Comparison of ENCODE assay signal across 7 mouse cellular contexts in genomic region chr3:8244526-8245194, GRCm38 (mm10).
DNase-seq lines count a peak whose midpoint lies in the region; ATAC-seq and TF ChIP-seq lines count a peak whose summit lies in the region.
"Not testable (repeated sequence)": the region's sequence is repeated elsewhere in the genome, so short reads cannot be mapped to it uniquely, and the experiment has no call there.

No protein-coding gene starts in this region.

- WGBS in heart, postnatal 0 days: 85% methylated on average over 4 of the region's 4 CpGs
- 93% methylated on average over 4 of the region's 4 CpGs for WGBS in large intestine, adult 2 months

- not testable (repeated sequence) for H3K4me2 ChIP-seq in heart, postnatal 0 days (ENCODE audit: low read depth, low read length)

- TF ChIP-seq CTCF in heart, postnatal 0 days (IDR thresholded peaks at IDR 0.05; ENCODE audit: low read depth): not testable (repeated sequence)

- H3K27me3 ChIP-seq in heart, postnatal 0 days (ENCODE audit: control insufficient read depth, insufficient read depth, low read length): not testable (repeated sequence)

- not testable (repeated sequence) for H3K4me3 ChIP-seq in heart, postnatal 0 days (ENCODE audit: low read depth, low read length)

- ATAC-seq in heart, postnatal 0 days (ENCODE audit: insufficient read depth, low read depth): not testable (repeated sequence)

- TF ChIP-seq EP300 in heart, postnatal 0 days (IDR thresholded peaks at IDR 0.05; ENCODE audit: low read depth): not testable (repeated sequence)

- H3K36me3 ChIP-seq in heart, postnatal 0 days (replicated peaks; ENCODE audit: control insufficient read depth, insufficient read depth, low read length): not testable (repeated sequence)

- H3K27ac ChIP-seq in heart, postnatal 0 days (ENCODE audit: low read depth): not testable (repeated sequence)

- not testable (repeated sequence) for H3K9ac ChIP-seq in heart, postnatal 0 days (replicated peaks; ENCODE audit: low read depth, low read length)

- peak; percentile 55 for DNase-seq in CD4-positive, CD25-positive, alpha-beta regulatory T cell, adult 2 months (ENCODE audit: low read depth, low spot score)
- peak; percentile 89 for DNase-seq in ZHBTc4 (ENCODE audit: low read depth, low spot score)
- DNase-seq in embryo, embryonic 11 days: peak; percentile 54
- DNase-seq in heart, postnatal 0 days (ENCODE audit: low spot score): peak; percentile 41
- DNase-seq in large intestine, adult 2 months (ENCODE audit: low read depth, low spot score): peak; percentile 47
- peak; percentile 6 for DNase-seq in lung, postnatal 10 days
- DNase-seq in retina, postnatal 1 day: peak; percentile 47

- not testable (repeated sequence) for H3K4me1 ChIP-seq in heart, postnatal 0 days (ENCODE audit: control insufficient read depth, insufficient read depth)

- not testable (repeated sequence) for H3K9me3 ChIP-seq in heart, postnatal 0 days (replicated peaks; ENCODE audit: control insufficient read depth, low read length)

Comparison
In these comparisons a context has a peak if more than half of its experiments do, and no peak if none do; other contexts are left out.
1. DNase-seq: peak in every context shown above with its lines; median percentile 89 in ZHBTc4; 55 in CD4-positive, CD25-positive, alpha-beta regulatory T cell, adult 2 months; 54 in embryo, embryonic 11 days; 47 in large intestine, adult 2 months; 47 in retina, postnatal 1 day; 41 in heart, postnatal 0 days; 6 in lung, postnatal 10 days.